Mouse (Mus musculus) CH12.LX (cell line): ENCODE measurements around the gene Cd200.

Source experiments
- BHLHE40 ChIP-seq: IDR thresholded peaks from 2 replicates; pipeline ENCODE4 v1.6.1; 2011; ENCODE audit warnings: mild to moderate bottlenecking, low read depth, low read length, improper control_type of control experiment
- CTCF ChIP-seq, 2 experiments: IDR thresholded peaks in 1 of 2; conservative IDR thresholded peaks in 1 of 2; 2 replicates each; pipeline ENCODE4 v1.5.1; 2011 to 2012; ENCODE audit warnings: low read depth in 2 of 2, low read length in 2 of 2, improper control_type of control experiment in 1 of 2, inconsistent platforms in 1 of 2, mild to moderate bottlenecking in 1 of 2, moderate library complexity in 1 of 2
- EP300 ChIP-seq: IDR thresholded peaks from 2 replicates; pipeline ENCODE4 v1.6.1; 2011; ENCODE audit warnings: low read length, improper control_type of control experiment
- ETS1 ChIP-seq: conservative IDR thresholded peaks from 2 replicates; pipeline ENCODE4 v1.6.1; 2012; ENCODE audit warnings: low read depth, mild to moderate bottlenecking, inconsistent platforms, low read length, improper control_type of control experiment, moderate library complexity
- HCFC1 ChIP-seq: IDR thresholded peaks from 2 replicates; pipeline ENCODE4 v1.6.1; 2012; ENCODE audit warnings: low read depth, mild to moderate bottlenecking, inconsistent platforms, low read length, improper control_type of control experiment
- NRF1 ChIP-seq: IDR thresholded peaks from 2 replicates; pipeline ENCODE4 v1.6.1; 2014; ENCODE audit warnings: low read depth, mild to moderate bottlenecking, inconsistent platforms, low read length, improper control_type of control experiment, moderate library complexity
- POLR2A ChIP-seq: IDR thresholded peaks from 2 replicates; pipeline ENCODE4 v1.6.1; 2011; ENCODE audit warnings: low read depth, mild to moderate bottlenecking, improper control_type of control experiment, low read length
- RCOR1 ChIP-seq: conservative IDR thresholded peaks from 2 replicates; pipeline ENCODE4 v1.6.1; 2012; ENCODE audit warnings: low read depth, mild to moderate bottlenecking, inconsistent platforms, low read length, improper control_type of control experiment
- USF1 ChIP-seq: IDR thresholded peaks from 2 replicates; pipeline ENCODE4 v1.6.1; 2014; ENCODE audit warnings: low read depth, mild to moderate bottlenecking, inconsistent platforms, low read length, improper control_type of control experiment
- ZNF384 ChIP-seq: IDR thresholded peaks from 2 replicates; pipeline ENCODE4 v1.6.1; 2012; ENCODE audit warnings: low read depth, low read length, improper control_type of control experiment, inconsistent platforms

DNA sequence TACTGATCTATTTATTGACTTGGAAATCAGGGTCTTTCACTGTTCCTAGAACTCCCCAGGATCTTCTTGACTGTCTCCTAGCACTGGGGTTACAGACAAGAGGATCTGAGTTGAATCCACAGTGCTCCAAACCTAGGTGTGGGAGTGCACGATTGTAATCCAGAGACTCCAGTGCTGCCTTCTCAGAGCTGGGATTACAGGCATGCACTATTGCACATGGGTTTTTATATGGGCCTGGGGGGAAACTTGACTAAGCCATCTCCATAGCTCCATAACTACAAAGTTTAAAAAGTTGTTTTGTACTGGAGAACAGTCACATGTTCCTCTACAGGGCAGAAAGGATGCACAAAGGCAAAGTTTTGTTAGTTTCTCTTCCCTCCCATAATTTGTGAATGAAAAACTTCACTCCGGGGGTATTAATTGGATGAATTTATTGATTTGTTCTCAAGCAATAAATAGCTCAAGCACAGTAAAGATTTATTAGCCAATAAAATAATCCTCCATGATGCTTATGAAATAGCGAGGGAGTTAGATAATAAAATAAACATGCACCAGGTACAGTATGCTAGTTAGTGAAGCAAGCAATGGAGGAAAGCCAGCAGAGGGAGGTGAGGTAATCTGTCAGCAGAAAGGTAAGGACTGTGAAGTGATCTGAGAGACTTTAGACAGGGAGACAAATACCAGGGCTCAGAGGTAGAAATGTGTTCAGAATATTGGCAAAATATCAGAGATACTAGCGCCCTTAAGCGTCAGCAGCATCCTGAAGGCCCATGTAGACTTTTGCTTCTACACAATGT is 30.5 kb downstream of the Cd200 start:
- TF ChIP-seq EP300, result no peak
- TF ChIP-seq RCOR1, result no peak
- no peak for TF ChIP-seq CTCF (conservative IDR thresholded peaks at IDR 0.05 in 1 of 2, IDR thresholded peaks at IDR 0.05 in 1 of 2; ENCODE audit: low read depth in 2 of 2, low read length in 2 of 2)
- no peak for TF ChIP-seq NRF1
- TF ChIP-seq POLR2A, result no peak
- TF ChIP-seq ETS1, result no peak
- TF ChIP-seq ZNF384, result no peak
- no peak for TF ChIP-seq HCFC1
- TF ChIP-seq BHLHE40, result no peak
- TF ChIP-seq USF1, result no peak
